Mouse (Mus musculus): ENCODE results near the gene Rnaseh1.

Gene Rnaseh1

DNA sequence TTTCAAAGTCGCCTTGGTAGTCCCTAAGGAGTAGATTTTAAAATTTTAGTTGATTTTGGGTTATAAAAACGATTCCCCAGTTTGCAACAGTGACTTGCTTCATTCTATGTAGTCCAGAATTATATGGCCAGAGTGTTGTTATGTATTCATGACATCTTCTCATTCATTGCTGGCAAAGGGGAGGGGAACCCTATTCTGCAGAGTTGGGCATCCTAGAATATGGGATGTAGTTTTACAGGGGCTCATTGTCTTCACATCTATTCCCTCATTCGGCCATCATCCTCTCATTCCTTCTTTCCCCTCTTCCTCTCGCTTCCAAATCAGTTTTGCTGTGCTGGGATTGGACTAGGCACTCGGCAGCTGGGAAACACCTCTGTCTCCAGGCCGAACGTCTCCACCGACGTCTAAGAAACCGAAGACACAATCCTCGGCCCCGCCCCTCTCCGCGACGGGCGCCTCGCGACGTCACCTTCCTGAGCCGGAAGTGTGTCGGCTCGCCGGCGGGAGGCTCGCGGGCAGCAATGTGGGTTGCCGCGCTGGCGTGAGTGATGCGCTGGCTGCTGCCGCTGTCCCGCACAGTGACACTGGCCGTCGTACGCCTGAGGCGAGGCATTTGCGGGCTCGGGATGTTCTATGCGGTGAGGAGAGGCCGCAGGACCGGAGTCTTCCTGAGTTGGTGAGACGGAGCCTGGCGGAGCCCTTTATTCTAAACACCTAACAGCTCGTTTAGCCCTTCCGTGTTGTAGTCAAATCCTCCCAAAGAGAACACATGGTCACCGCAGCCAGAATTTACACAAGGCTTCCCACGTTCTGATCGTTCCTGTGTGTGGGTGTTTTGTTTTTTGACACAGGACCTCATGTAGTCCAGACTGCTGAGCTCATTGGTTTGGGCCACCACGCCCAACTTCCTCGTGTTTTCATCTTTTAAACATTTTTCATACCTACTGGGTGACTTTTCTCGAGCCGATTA lies at the start of gene Rnaseh1:
Gene Rnaseh1 (plus strand): TSS at position 462 of the 970 bp plus-strand sequence.
- peak; percentile 94 for DNase-seq (ENCODE audit: low read depth, low spot score)

DNA sequence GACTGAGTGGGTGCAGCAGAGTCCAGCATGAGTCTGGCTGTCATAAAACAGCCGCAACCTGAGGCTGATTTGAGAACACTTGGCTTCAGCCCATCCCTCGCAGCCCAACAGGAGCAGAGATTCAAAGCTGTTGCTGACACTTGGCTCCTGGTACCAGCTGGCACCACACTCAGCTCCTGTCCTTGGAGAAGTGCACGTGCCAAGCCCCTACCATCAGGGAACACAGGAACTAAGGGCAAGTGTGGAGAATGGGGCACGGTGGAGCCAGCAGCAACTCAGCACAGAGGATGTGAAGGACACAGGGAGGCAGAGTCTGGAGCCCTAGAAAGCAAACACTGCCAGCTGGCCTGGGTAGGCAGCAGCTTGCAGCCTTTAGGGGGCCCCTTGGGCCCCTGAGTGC lies 47.1 kb upstream of the Rnaseh1 start:
- peak; percentile 41 for DNase-seq (ENCODE audit: low read depth, low spot score)

DNA sequence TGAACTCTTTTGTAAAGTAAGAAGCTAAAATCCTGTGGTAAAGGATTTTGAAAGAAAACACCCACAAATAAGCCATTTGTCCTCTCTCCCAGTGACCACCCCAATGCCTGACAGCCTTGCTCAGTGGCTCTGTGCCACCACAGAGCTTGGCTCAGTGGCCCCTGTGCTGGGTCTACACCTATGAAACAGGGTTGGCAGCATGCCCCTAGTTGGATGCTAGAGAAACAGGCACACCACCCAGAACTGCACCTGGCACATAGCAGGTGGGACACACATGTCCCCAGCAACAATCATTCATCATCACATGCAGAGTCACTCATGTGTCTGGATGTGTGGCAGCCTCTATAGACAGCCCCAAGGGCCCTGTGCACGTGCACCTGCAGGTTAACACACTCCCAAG lies 45.9 kb upstream of the Rnaseh1 start:
- no peak for DNase-seq (ENCODE audit: low read depth, low spot score)

DNA sequence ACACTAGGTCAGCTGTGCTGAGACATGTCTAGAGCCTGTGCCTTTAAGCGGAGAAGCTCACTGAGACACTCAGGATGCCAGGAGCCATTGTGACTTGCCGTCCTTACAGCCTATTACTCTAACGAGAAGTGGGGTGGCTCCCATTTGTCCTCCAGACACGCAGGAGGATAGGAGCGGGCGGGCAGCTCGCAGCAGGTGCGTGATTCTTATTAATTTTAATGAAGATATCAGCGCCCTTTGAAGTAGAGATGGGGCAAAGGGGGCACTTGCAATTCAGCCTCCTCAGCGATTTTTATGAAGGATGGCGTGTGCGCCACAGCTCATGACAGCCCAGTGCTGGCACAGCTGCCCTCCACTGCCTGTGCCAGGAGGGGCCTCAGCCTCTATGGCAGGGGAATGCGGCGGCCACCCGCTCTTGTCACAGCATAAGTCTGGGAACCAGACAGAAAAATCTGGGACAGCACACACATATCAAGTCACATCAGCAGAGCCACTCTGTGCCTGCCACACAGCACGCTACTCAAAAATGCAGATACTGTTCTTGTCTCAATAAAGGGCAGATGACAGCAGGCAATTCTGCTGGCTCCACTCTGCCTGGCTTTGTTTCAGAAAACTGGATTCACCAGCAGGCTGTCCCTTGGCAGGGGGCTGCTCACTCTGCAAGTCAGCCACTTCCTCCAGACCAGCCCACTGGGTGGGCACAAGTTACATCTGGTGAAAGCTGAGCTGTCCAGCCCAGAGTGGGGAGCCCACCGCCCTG lies 41.7 kb upstream of the Rnaseh1 start:
- DNase-seq (ENCODE audit: low read depth, low spot score): no peak

DNA sequence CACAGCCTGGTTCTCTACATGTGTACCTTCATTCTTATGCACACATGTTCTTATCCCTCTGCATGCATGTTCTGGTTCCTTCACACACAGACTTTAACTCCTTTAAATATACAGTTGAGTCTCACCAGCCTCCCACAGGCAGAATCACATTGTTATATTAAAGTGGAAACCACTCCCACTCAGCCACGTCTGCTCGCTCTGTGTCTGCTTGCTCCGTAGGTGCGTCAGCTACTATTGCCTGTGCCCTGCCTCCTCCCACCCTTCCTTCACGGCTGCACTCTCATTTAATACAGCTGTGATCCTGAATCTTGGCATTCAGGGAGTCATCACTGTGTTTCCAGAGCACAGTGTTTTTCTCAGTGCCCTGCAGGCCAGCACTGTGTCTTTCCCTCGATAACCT lies 37.0 kb upstream of the Rnaseh1 start:
- no peak for DNase-seq (ENCODE audit: low read depth, low spot score)

DNA sequence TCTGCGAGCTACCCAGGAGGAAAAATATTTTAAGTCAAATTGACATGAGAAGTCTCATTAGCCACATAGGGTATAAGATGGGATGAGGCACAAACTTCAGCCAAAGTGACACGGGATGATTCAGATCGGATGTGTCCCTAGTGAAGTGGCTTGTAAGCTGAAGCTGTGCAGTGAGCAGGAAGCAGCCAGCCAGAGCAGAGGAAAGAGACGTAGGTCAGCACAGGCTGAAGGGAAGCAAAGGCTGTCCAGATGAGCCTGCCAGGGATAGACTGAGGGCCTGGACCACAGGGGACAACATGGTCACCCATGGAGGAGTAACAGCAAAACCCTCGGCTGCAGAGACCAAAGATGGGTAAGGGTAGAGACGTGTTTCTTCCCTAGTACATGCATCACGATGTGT lies 35.0 kb upstream of the Rnaseh1 start:
- DNase-seq (ENCODE audit: low read depth, low spot score): no peak

DNA sequence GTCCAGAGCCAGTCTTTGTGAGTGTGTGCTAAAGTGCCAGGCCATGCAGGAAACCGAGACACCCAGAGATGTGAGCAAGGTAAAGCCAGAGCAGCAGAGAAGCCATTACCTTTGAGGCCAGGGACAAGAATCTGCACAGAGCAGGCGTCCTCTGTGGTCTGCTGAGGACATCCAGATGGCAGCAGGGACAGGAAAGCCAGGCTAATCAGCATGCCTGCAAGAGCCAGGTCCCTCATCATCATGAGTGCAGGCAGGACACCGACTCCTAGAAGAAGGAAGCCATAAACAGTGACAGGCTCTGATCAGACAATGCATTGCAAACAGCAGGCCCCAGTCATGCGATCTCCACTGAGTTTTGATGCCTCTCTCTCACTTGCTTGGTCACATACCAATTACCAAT lies 32.1 kb upstream of the Rnaseh1 start:
- DNase-seq (ENCODE audit: low read depth, low spot score): no peak

DNA sequence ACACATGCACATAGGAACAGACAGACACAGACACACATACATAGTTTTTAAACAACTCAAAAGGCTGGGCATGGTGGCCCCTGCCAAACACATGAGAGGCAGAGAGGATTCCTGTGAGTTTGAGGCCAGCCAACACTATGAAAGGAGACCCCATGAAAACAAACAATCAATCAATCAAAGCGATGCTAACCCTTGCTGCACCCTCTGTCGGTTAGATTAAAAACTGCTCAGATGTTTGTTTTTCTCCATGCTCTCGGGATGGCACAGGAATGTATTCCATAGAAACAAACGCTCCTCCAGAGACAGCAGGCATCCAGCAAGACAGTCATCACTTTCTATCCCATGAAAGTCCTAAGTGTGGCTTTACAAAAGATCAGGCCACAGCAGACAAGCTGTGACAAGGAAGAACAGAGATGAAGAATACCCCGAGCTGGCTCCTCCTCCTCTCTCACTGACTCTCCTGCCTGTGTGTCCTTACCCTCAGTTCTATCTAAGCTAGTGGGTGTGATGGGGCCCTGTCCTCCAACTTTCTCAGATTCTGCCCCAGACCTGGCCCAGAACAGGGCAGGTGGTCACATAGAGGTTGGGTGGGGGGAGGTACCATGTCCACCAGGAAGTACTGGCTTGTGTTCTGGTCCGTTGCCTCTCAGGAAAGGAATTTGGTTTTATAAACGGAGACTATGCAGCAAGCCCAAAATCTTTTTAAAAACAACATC lies 27.8 kb upstream of the Rnaseh1 start:
- no peak for DNase-seq (ENCODE audit: low read depth, low spot score)

DNA sequence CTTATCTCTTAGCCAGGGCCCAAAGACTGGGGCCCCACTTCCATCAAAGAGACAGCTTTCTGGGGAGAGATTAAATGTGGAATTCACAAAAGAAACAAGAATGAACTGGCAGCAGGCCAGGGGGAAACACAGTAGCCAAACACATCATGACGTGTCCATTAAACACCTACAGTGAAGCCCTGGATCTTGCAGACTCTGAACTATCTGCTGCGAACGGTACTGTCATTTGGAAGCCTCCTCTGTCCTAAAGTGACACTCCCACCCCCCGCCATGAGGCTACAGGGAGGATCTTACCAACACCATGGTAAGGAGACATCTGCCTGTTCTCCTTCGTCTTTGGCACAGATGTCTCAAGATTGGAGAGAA lies 27.3 kb upstream of the Rnaseh1 start:
- DNase-seq (ENCODE audit: low read depth, low spot score): no peak

DNA sequence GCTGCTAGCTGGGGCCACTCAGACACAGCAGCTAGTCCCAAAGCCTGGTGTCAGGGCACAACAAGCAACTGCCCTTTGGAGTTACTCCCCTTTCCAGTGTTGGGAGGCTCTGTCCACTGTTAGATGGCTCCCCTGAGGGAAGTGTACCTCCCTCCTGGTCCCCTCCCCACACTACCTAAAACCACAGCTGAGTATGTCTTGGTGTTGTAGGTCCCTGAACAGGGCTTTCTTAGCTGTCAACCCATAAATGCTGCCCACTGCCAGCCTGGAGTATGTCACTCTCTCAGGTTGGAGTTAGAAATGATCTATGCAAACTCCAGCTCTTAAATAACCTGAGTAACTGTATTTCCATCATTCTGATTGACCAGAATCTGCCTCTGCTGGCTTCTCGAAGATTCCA lies 26.8 kb upstream of the Rnaseh1 start:
- no peak for DNase-seq (ENCODE audit: low read depth, low spot score)

DNA sequence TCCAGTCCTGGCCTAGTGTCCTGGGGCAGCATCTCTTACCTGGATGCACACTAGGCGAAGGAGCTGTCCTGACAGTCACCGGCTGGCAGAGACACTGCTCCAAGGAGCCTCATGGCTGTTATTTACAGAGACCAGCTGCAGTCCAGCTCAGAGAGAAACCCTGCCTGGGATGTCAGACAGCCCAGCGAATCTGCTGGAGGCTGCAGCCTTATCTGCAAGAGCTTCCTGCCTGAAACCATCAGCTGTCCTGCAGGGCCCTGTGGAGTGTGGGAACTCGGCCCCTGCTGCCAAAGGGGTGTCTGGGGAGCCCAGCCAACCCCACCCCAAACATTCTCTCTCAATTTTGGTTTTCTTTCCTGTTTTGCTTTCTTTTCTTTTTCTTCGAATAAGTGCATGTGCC lies 26.2 kb upstream of the Rnaseh1 start, which contains the start of gene Colec11:
Gene Colec11 (minus strand): TSS at position 183 of the 400 bp plus-strand sequence.
- DNase-seq (ENCODE audit: low read depth, low spot score): no peak

DNA sequence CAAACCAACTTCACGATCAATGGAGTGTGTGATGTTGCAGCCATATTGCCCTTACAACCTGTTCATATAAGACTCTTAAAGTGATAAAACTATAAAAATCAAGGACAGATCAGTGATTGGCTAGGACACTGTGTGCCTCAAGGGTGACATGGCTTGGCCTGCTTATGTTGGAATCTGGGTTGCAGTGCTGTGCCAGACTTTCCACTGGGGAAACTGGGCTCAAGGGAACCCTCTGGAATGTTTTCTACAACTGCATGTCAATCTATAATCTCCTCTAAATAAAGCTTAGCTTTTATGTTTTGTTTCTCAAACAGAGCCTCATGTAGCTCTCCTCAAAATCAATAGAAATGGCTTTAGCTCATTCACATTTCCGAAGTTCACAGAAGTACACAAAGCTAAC lies 25.2 kb upstream of the Rnaseh1 start:
- no peak for DNase-seq (ENCODE audit: low read depth, low spot score)

DNA sequence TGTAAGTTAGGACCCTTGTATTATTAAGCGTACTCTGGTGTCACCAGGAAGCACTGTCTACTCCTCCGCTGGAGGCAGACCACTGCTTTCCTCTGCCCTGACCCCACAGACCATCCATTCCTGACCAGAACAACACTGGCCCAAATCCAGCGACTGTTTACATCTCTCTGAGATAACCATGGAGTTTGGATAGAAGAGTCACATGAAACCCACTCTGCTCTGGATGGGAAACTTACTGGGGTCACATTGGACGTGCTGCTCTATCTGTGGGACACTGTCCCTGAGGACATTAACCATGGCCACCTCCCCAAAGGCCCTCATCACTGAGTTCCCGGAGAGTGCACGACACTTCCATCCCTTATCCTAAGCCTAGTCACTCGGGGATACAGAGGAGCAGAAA lies 24.0 kb upstream of the Rnaseh1 start:
- no peak for DNase-seq (ENCODE audit: low read depth, low spot score)

DNA sequence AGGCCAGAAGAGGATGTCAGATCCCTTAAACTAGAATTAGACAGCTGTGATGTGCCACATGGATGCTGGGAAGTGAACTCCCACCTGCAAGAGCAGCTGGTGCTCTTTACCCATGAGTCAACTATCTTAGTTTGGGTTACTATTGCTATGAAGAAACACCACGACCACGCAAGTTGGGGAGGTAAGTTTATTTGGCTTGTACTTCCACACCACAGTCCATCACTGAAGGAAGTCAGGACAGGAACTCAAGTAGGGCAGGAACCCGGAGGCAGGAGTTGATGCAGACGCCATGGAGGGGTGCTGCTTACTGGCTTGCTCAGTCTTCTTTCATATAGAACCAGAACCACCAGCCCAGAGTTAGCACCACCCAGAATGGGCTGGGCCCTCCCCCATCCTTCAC lies 22.3 kb upstream of the Rnaseh1 start:
- DNase-seq (ENCODE audit: low read depth, low spot score): peak; percentile 18

DNA sequence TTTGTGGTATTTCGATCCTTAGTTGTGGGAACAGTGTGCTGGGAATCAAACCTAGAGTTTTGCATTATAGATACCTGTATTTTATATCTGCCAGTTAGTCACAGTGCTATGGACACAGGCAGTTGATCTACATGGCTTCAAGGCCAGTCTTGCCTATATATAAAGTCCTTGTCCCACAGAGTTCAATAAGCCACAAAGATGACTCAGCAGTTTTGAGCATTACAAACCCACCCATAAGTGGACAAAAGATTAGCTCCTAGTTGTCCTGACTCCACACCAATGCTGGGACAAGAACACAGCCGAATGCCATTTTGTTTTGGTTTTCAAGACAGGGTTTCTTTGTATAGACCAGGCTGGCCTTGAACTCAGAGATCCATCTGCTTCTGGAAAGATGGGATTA lies 21.0 kb upstream of the Rnaseh1 start:
- peak; percentile 58 for DNase-seq (ENCODE audit: low read depth, low spot score)

DNA sequence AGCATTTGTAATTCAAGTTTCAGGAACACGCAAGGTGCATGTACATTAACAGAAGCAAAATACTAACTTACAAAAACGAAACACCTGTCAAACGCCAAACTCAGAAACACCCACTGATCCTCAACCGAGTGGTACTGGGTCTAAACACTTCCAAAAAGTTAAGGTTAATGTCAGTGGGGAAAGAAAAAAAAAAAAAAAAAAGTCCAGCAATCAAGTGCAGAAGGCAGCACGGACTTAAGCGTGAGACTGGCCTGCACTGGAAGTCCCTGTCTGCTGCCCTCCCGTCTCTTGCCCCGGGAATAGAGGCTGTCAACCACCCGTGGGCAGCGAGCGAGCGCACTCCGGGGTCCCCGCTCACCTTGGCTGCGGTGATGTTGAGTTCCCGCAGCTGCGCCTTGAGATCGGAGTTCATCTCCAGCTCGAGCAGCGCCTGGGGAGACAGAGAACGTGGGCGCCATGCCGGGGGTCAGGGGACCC lies 14.3 kb upstream of the Rnaseh1 start:
- DNase-seq (ENCODE audit: low read depth, low spot score): no peak

DNA sequence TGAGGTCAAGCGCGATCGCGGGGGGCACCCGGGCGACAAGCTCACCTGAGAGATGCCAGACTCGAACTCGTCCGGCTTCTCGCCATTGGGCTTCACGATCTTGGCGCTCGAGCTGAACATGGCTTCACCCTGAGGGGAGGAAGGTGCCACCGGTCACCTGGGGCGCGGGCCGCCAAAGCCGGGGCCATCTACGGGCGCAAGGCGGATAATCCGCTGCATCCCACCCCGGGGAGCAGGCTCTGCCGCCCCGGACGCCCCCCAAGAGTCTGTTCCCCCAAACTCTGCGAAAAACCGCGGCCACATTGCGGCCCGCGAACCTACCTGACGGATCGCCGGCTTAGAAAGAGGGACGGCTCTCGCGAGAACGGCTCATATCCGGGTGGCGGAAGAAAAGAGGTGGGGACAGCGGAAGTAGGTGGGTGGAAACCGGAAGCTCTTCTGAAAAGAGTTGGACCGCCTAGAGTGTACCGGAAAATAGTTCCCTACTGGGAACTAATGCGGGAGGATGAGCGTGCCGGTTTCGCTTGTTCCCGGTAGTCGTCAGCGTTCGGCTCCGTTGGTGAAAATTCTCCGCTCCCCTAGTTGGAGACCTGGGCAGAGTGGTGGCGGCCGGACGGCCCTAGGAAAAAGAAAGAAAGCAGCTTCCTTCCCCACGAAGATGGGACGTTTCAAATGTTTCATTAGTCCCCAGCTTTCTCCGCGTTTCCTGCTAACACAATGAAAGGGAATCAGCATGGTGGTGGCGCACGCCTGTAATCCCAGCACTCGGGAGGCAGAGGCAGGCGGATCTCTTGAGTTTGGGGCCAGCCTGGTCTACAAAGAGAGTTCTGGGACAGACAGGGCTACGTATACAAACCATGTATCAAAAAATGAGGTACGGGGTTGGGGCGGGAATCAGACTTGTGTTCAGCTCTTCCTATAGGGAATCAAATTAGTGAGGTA lies 13.6 kb upstream of the Rnaseh1 start, which contains the start of gene Rps7:
Gene Rps7 (minus strand): TSS at position 419 of the 942 bp plus-strand sequence.
- DNase-seq (ENCODE audit: low read depth, low spot score): peak; percentile 96

DNA sequence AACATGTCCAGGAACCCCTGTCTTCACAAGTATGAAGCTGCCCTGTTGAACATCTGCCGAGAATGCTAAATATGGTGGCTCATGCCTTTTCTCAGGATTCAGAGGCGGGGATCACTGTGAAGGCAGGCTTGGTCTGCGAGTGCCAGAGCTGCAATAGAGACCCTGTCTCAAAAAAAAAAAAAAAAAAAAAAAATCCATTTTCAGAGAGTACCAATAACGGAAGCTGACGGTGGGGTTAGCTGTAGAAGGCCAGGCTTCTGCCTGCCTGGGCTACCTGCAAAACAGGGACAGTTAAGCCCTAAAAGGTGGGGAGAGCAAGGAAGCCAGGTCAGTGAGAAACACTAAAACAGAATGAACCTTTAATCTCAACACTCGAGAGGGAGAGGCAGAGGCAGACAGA lies 12.9 kb upstream of the Rnaseh1 start:
- peak; percentile 57 for DNase-seq (ENCODE audit: low read depth, low spot score)

DNA sequence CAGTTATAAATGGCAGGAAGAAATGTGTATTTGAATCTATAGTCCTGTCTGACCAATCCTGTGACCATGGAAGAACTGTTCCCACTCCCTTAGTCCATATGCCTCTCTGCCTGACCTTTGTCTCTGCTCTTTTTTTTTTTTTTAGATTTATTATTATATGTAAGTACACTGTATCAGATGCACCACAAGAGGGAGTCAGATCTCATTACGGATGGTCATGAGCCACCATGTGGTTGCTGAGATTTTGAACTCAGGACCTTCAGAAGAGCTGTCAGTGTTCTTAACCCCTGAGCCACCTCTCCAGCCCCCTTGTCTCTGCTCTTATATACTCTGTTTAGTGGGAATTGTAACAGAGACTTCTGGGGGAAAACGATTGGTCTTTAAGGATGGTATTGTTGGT lies 10.6 kb upstream of the Rnaseh1 start:
- DNase-seq (ENCODE audit: low read depth, low spot score): no peak

DNA sequence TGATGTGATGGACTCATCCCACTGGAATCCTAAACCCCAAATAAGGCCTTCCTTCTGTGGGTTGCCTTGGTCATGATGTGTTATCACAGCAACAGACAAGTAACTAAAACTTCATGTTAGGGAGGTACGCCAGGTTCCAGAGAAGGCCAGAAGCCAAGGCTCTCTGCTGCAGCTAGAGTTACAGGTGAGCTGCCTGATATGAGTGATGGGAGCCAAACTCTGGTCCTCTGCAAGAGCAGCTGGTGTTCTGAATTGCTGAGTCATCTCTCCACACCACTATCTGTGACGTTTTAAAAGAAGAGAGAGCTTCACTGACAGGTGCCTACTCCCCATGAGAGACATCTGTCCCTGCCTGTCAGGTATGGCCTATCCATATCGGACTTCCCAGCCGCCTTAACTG lies 13.2 kb downstream of the Rnaseh1 start:
- DNase-seq (ENCODE audit: low read depth, low spot score): no peak

DNA sequence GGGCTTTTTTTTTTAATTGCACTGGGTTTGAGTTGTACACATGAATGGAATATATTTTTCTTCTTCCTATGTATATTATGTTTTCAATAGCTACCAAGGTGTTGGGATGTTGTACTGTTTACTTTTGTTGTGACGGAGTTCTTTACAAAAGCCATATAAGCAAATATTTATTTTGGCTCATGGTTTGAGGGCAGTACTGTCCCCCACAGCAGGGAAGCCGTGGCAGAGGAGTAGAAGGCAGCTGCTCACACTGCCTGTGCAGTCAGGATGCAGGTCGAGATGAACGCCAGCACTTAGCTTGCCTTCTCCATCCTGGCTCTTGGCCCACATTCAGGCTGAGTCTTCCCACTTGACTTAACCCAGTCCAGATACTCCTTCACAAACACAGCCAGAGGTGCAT lies 17.3 kb downstream of the Rnaseh1 start:
- DNase-seq (ENCODE audit: low read depth, low spot score): no peak

All from R1 (cell line).